Mouse (Mus musculus) heart, embryonic 14.5 days (tissue): Measurements from ENCODE around the gene Gli1. TPM values are rescaled to one million over a fixed set of nuclear protein-coding genes. Genes with fewer than 3 reads are reported as not detected.

Experiments used
- ATAC-seq: fragments of 200-750 bp; cut with Nextera tagmentation; 2 replicates; pipeline ENCODE4 v1.8.0; 2017; ENCODE audit warnings: low read depth, moderate TSS enrichment; ENCODE audit not compliant: insufficient number of reproducible peaks, insufficient read depth, low FRiP score
- H3K27ac ChIP-seq, 2 experiments: fragments of 200-500 bp in 1 of 2; fragments of 300-500 bp in 1 of 2; sonication (generic) in 1 of 2; replicated peaks in 1 of 2; 2 replicates each; pipeline ENCODE4 v1.5.1; 2012 to 2014; ENCODE audit warnings: low read depth in 2 of 2, low read length in 2 of 2, control low read depth in 1 of 2, mild to moderate bottlenecking in 1 of 2, mixed read lengths in 1 of 2; ENCODE audit not compliant: control insufficient read depth in 1 of 2, insufficient read depth in 1 of 2
- H3K27me3 ChIP-seq: fragments of 300-500 bp; sonication (generic); 2 replicates; pipeline ENCODE4 v1.6.1; 2014; ENCODE audit warnings: mild to moderate bottlenecking, low read length, control low read depth; ENCODE audit not compliant: control insufficient read depth, insufficient read depth
- H3K36me3 ChIP-seq: fragments of 300-500 bp; sonication (generic); 2 replicates; pipeline ENCODE4 v1.6.1; 2014; ENCODE audit warnings: mild to moderate bottlenecking, control low read depth, low read length, mixed read lengths; ENCODE audit not compliant: control insufficient read depth, insufficient read depth
- H3K4me1 ChIP-seq, 2 experiments: fragments of 200-500 bp in 1 of 2; fragments of 300-500 bp in 1 of 2; sonication (generic) in 1 of 2; 2 replicates each; pipeline ENCODE4 v1.6.1; 2012 to 2014; ENCODE audit warnings: low read length in 2 of 2, control low read depth in 1 of 2, mixed read lengths in 1 of 2; ENCODE audit not compliant: control insufficient read depth in 2 of 2, insufficient read depth in 2 of 2
- H3K4me2 ChIP-seq: fragments of 300-500 bp; sonication (generic); 2 replicates; pipeline ENCODE4 v1.6.1; 2014; ENCODE audit warnings: mild to moderate bottlenecking, low read length
- H3K4me3 ChIP-seq, 2 experiments: fragments of 200-500 bp in 1 of 2; fragments of 300-500 bp in 1 of 2; sonication (generic) in 1 of 2; 2 replicates each; pipeline ENCODE4 v1.5.1; 2012 to 2014; ENCODE audit warnings: low read length in 2 of 2, mild to moderate bottlenecking in 2 of 2, control low read depth in 1 of 2, low read depth in 1 of 2, moderate library complexity in 1 of 2; ENCODE audit not compliant: control insufficient read depth in 1 of 2, insufficient read depth in 1 of 2
- H3K9ac ChIP-seq: fragments of 300-500 bp; sonication (generic); 2 replicates; pipeline ENCODE4 v1.6.1; 2014; ENCODE audit warnings: mild to moderate bottlenecking, low read length
- H3K9me3 ChIP-seq: fragments of 300-500 bp; sonication (generic); 2 replicates; pipeline ENCODE4 v1.6.1; 2016; ENCODE audit warnings: low read length, control low read depth; ENCODE audit not compliant: control insufficient read depth
- WGBS: fragments of 180-500 bp; shearing (Covaris S2); extraction: QIAGEN DNeasy Blood & Tissue Kit; methylation state at CpG from one replicate; pipeline ENCODE4 v1.1.7; 2014; 5-methylcytosine and 5-hydroxymethylcytosine counted together
- polyA plus RNA-seq: library from polyadenylated mRNA; unstranded; fragments of >200 nt; fragmentation: Nextera tagmentation; extraction: Ambion mirVana; gene quantifications from 2 replicates; pipeline ENCODE4 v1.2.1, GENCODE M21; 2014

The Gli1 gene
- polyA plus RNA-seq, 1 experiment from 2014 or later, result 0.36 TPM

DNA sequence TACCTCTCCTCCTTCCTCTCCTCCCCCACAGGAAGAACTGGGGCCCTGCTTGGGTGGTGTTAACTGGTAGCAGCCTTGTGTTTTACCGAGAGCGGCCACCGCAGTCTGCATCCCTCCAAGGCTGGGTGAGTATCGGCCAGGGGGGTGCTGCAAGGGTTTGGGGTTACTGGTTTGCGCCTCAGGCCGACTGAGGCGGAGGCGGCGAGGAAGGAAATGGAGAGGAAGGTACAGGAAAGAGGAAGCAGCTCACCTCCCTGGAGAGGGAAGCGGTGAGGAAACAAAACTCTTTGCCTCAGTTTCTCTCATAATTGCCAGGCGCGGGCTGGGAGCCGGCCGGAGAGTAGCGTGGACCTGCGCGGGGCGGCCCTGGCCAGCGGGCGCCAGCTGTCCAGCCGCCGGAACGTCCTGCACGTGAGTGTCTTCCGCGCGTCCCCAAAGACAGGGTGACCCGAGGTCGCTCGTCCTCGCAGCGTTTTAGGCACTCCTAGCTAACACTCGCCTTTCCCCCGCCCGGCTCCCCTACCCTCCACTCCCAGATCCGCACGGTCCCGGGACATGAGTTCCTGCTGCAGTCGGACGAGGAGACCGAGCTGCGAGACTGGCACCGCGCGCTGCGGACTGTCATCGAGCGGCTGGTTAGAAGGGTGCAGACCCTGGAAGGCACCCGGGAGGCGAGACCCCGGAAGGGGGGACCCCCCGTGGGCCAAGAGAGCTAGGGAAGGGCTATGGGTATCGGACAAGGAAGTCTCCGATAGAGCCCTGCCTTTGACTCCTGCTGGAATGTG is 15.6 kb downstream of the Gli1 start:
- Histone ChIP-seq H3K4me2 (peak overlapping the region; percentile 89), H3K9me3 (no peaks in the 10 kb centered on the region), H3K4me3 (peak overlapping the region; percentile 47 to 51), H3K36me3 (no peaks in the 10 kb centered on the region), H3K9ac (peak overlapping the region; percentile 65), H3K27ac (no peak overlapping the region), H3K27me3 (peaks cover 74% of the 10 kb centered on the region), H3K4me1 (peaks cover 9 to 15% of the 10 kb centered on the region in 2 experiments)
- WGBS, result 2% methylated on average over 49 of the region's 54 CpGs
- ATAC-seq, result no peak

GRCm38 (mm10) chr10:127325454-127326016 is 16.2 kb downstream of the Gli1 start:
- H3K27me3 ChIP-seq, result peaks cover 68% of the 10 kb centered on the region
- no peak overlapping the region for H3K27ac ChIP-seq
- no peak for ATAC-seq
- peak overlapping the region; percentile 47 to 51 for H3K4me3 ChIP-seq
- no peaks in the 10 kb centered on the region for H3K9me3 ChIP-seq
- H3K9ac ChIP-seq, result peak overlapping the region; percentile 65; the same call in 1 of the 2 replicates
- peak overlapping the region; percentile 89 for H3K4me2 ChIP-seq
- no peaks in the 10 kb centered on the region for H3K36me3 ChIP-seq
- peaks cover 9 to 15% of the 10 kb centered on the region in 2 experiments for H3K4me1 ChIP-seq
- 38% methylated on average over 14 of the region's 14 CpGs for WGBS

DNA sequence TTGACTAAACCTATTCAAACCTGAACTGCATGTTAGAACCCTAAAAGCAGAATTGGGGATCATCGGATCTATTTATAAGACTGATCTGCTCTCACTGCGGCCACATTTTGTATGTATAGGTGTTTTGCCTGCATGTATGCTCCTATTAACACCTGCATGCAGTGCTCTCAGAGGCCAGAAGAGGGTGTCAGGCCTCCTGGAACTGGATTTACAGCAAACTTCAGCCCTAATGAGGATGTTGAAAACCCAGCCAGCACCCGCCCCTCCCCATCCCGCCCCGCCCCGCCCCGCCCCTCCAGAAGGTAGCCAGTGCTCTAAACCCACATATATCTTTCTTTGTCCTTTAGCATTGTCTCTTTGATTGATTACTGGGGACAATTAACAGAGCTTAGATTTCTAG is 17.3 kb downstream of the Gli1 start:
- 8% methylated on average over 7 of the region's 7 CpGs for WGBS
- Histone ChIP-seq H3K27me3 (peaks cover 60% of the 10 kb centered on the region), H3K4me1 (peaks cover 9 to 15% of the 10 kb centered on the region in 2 experiments), H3K9me3 (no peaks in the 10 kb centered on the region), H3K27ac (no peak overlapping the region), H3K4me2 (no peak overlapping the region), H3K9ac (no peak overlapping the region), H3K4me3 (no peak overlapping the region), H3K36me3 (no peaks in the 10 kb centered on the region)
- no peak for ATAC-seq

- H3K9ac ChIP-seq, result no peak overlapping the region
- H3K27me3 ChIP-seq, result peaks cover 48% of the 10 kb centered on the region
- no peak overlapping the region for H3K4me3 ChIP-seq
- H3K4me1 ChIP-seq, result peaks cover 9 to 15% of the 10 kb centered on the region in 2 experiments
- WGBS, result 69% methylated on average over 17 of the region's 17 CpGs
- ATAC-seq, result no peak
- H3K9me3 ChIP-seq, result no peaks in the 10 kb centered on the region
- no peaks in the 10 kb centered on the region for H3K36me3 ChIP-seq
- H3K4me2 ChIP-seq, result no peak overlapping the region
- no peak overlapping the region for H3K27ac ChIP-seq
These were observed 18.5 kb downstream of the Gli1 start for GRCm38 (mm10) chr10:127323131-127323855.

DNA sequence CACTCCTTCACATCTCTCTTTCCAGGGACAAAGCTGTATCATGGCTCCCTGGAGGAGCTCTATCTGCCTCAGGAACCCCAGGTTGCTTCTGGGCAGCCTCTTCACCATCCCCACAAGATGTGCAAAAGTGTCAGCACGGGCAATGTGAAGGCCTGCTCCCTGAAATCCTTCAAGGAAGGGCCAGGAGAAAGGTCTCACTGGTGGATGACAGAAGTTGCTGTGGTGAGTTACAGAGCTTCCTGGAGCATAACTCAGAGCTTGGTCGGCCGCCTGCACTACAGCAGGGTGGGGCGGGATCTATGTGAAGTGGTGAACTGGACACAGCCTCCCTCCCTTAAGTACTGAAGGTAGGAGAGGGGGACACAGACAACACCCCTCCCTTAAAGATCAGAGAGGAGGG is 19.1 kb downstream of the Gli1 start:
- H3K4me3 ChIP-seq, result no peak overlapping the region
- no peak overlapping the region for H3K4me2 ChIP-seq
- peaks cover 9 to 15% of the 10 kb centered on the region in 2 experiments for H3K4me1 ChIP-seq
- H3K36me3 ChIP-seq, result no peaks in the 10 kb centered on the region
- no peak for ATAC-seq
- peaks cover 42% of the 10 kb centered on the region for H3K27me3 ChIP-seq
- H3K27ac ChIP-seq, result no peak overlapping the region
- H3K9me3 ChIP-seq, result no peaks in the 10 kb centered on the region
- 64% methylated on average over 4 of the region's 4 CpGs for WGBS
- no peak overlapping the region for H3K9ac ChIP-seq

DNA sequence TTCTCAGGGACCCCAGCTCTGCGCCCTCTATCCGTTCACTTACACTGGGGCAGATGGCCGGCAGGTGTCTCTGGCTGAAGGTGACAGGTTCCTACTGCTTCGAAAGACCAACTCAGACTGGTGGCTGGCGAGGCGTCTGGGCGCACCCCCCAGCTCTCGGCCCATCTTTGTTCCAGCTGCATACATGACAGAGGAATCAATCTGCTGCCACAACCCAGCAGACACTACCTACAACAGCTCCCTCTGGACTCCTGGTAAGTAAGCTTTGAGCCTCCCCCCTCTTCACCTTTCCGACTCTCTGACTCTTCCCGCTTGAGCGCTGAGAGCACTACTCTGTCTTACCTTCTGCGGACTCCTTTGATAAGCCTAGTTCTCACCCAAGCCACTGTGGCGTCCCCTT is 19.6 kb downstream of the Gli1 start:
- Histone ChIP-seq H3K27me3 (peaks cover 37% of the 10 kb centered on the region), H3K9me3 (no peaks in the 10 kb centered on the region), H3K4me1 (peaks cover 9 to 15% of the 10 kb centered on the region in 2 experiments), H3K4me2 (no peak overlapping the region), H3K4me3 (no peak overlapping the region), H3K9ac (no peak overlapping the region), H3K27ac (no peak overlapping the region), H3K36me3 (no peaks in the 10 kb centered on the region)
- no peak for ATAC-seq
- WGBS, result 48% methylated on average over 13 of the region's 13 CpGs

DNA sequence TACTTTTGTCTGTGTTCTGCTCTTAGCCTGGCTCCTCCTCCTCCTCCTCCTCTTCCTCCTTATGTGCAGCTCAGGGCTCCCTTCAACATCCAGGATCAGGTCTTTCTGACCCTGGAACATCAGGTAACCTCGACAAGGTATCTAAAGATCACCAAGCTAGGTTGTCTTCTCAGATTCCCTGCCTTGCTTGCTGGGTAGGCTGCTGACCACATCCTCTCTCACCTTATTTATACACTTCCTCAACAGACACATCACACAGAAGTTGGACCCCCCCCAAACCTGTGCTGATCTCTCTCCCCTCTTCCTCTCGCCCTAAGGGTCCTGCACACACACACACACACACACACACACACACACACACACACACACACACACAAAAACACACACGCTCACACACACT is 20.2 kb downstream of the Gli1 start, which contains the start of gene Arhgap9:
Arhgap9 (plus strand) TSS at position 344 of the 400 bp plus-strand sequence.
- 60% methylated on average over 3 of the region's 3 CpGs for WGBS
- Histone ChIP-seq H3K36me3 (no peaks in the 10 kb centered on the region), H3K4me3 (no peak within 1 kb of the TSS)

More for the DNA sequence above, 20.2 kb downstream of the Gli1 start, which contains the start of gene Arhgap9:
- Histone ChIP-seq H3K27me3 (peaks cover 32% of the 10 kb centered on the region), H3K4me2 (no peak within 1 kb of the TSS), H3K4me1 (peaks cover 9 to 11% of the 10 kb centered on the region in 2 experiments), H3K27ac (no peak within 1 kb of the TSS), H3K9ac (no peak within 1 kb of the TSS), H3K9me3 (no peaks in the 10 kb centered on the region)
- no peak for ATAC-seq
